Mouse (Mus musculus) thymus, postnatal 14 days (tissue): Measurements from ENCODE around the gene Cetn3.

Experiments
- DNase-seq: peaks from one replicate; pipeline ENCODE4 v3.0.0; 2021

Cetn3 gene

GRCm38 (mm10) chr13:81782971-81783404 is at the start of gene Cetn3:
TSS of gene Cetn3 (plus strand) at chr13:81783077.
- DNase-seq: peak; percentile 92

- no peak for DNase-seq
Observed at GRCm38 (mm10) chr13:81736606-81737005, 46.3 kb upstream of the Cetn3 start.

- no peak for DNase-seq
Observed at GRCm38 (mm10) chr13:81740898-81741297, 42.0 kb upstream of the Cetn3 start.

- DNase-seq: no peak
Observed at GRCm38 (mm10) chr13:81743391-81744091, 39.3 kb upstream of the Cetn3 start.

GRCm38 (mm10) chr13:81744092-81744396 is 38.8 kb upstream of the Cetn3 start:
- no peak for DNase-seq

GRCm38 (mm10) chr13:81754878-81755277 is 28.0 kb upstream of the Cetn3 start:
- DNase-seq: no peak

GRCm38 (mm10) chr13:81755324-81755723 is 27.6 kb upstream of the Cetn3 start:
- no peak for DNase-seq

- DNase-seq: no peak
Observed at GRCm38 (mm10) chr13:81757058-81757660, 25.7 kb upstream of the Cetn3 start.

GRCm38 (mm10) chr13:81760379-81760778 is 22.5 kb upstream of the Cetn3 start:
- DNase-seq: peak; percentile 46

GRCm38 (mm10) chr13:81761566-81762186 is 21.2 kb upstream of the Cetn3 start:
- peak; percentile 25 for DNase-seq

- DNase-seq: no peak
Observed at GRCm38 (mm10) chr13:81764173-81764572, 18.7 kb upstream of the Cetn3 start.

GRCm38 (mm10) chr13:81767038-81767659 is 15.7 kb upstream of the Cetn3 start:
- DNase-seq: peak; percentile 78

- no peak for DNase-seq
Observed at GRCm38 (mm10) chr13:81776217-81776616, 6.7 kb upstream of the Cetn3 start.

GRCm38 (mm10) chr13:81782475-81782874 is 402 bp upstream of the Cetn3 start:
- no peak for DNase-seq

GRCm38 (mm10) chr13:81783405-81784342 is 797 bp downstream of the Cetn3 start:
- peak; percentile 97 for DNase-seq

GRCm38 (mm10) chr13:81785766-81786480 is 3.0 kb downstream of the Cetn3 start:
- DNase-seq: no peak

- DNase-seq: no peak
Observed at GRCm38 (mm10) chr13:81790160-81790559, 7.3 kb downstream of the Cetn3 start.

GRCm38 (mm10) chr13:81791861-81792260 is 9.0 kb downstream of the Cetn3 start:
- no peak for DNase-seq

- DNase-seq: peak; percentile 21
Observed at GRCm38 (mm10) chr13:81793850-81794249, 11.0 kb downstream of the Cetn3 start.

- no peak for DNase-seq
Observed at GRCm38 (mm10) chr13:81801121-81801520, 18.2 kb downstream of the Cetn3 start.

GRCm38 (mm10) chr13:81803713-81804112 is 20.8 kb downstream of the Cetn3 start:
- no peak for DNase-seq

GRCm38 (mm10) chr13:81822750-81823149 is 39.9 kb downstream of the Cetn3 start:
- DNase-seq: no peak
